Mouse (Mus musculus): ENCODE measurements around the gene Dclk1. TPM values are rescaled to one million over a fixed set of nuclear protein-coding genes. Genes with fewer than 3 reads are reported as not detected.
A peak's percentile ranks its signal among the peaks of the same experiment; 100 is the strongest.

Dclk1 gene
- polyA plus RNA-seq, 1 experiment from 2014 or later: 62.8 TPM

GRCm38 (mm10) chr3:55526470-55526869, 284.3 kb downstream of the Dclk1 start:
- 32% methylated on average over 3 of the region's 3 CpGs for WGBS
- no peak overlapping the region for H3K9ac ChIP-seq (replicated peaks)
- no peaks in the 10 kb centered on the region for H3K36me3 ChIP-seq
- no peaks in the 10 kb centered on the region for H3K9me3 ChIP-seq
- ATAC-seq (ENCODE audit: insufficient number of reproducible peaks, insufficient read depth, low FRiP score, low TSS enrichment, low read depth): no peak
- H3K27ac ChIP-seq: peak overlapping the region; percentile 51
- H3K27me3 ChIP-seq: no peaks in the 10 kb centered on the region
- peaks cover 88% of the 10 kb centered on the region for H3K4me1 ChIP-seq (replicated peaks)
- H3K4me2 ChIP-seq: no peak overlapping the region
- H3K4me3 ChIP-seq (replicated peaks): no peak overlapping the region

DNA sequence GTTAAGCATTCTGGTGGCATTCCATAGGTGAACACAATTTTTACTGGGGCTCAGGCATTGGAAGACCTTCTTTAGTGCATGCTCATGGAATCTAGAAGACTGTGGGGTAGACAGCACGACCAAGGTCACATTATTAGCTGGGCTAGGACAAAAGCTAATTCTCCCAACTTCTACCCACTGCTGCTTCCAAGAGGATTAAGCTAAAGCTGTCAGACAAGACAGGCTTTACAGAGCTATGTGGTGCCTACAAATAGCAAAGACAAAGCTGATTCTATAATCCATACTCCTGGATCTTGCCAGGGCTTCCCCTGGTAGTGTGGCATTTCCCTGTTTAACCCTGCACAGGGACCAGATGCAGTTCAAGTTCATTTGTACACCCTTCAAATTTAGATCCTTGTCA, 285.4 kb downstream of the Dclk1 start:
- Histone ChIP-seq H3K4me3 (replicated peaks) (no peak overlapping the region), H3K9ac (replicated peaks) (no peak overlapping the region), H3K27me3 (no peaks in the 10 kb centered on the region), H3K36me3 (no peaks in the 10 kb centered on the region), H3K4me1 (replicated peaks) (peaks cover 87% of the 10 kb centered on the region), H3K4me2 (no peak overlapping the region), H3K9me3 (no peaks in the 10 kb centered on the region), H3K27ac (no peak overlapping the region)
- ATAC-seq (ENCODE audit: insufficient number of reproducible peaks, insufficient read depth, low FRiP score, low TSS enrichment, low read depth): no peak
- 86% methylated on average over 1 of the region's 1 CpGs for WGBS

DNA sequence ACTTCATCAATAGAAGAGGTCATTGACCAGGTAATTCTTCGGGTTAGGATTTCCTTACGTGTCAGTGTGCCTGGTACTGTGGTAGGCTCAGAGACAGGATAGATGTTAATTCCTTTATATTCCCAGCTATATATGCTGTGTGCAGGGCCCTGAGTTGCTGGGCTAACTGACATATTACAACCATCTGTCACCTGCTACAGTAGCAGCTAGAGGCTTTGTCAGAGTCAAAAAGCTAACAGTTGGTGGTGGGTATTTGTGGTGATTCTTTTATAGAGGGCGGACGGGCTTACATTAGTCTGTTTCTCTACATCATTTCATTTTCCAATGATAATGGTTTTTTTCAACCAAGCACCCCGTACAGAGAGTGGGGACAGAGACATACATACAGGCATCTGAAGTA, 285.8 kb downstream of the Dclk1 start:
- no peaks in the 10 kb centered on the region for H3K27me3 ChIP-seq
- 90% methylated on average over 5 of the region's 5 CpGs for WGBS
- ATAC-seq (ENCODE audit: insufficient number of reproducible peaks, insufficient read depth, low FRiP score, low TSS enrichment, low read depth): no peak
- no peak overlapping the region for H3K9ac ChIP-seq (replicated peaks)
- H3K4me2 ChIP-seq: no peak overlapping the region
- no peak overlapping the region for H3K4me3 ChIP-seq (replicated peaks)
- H3K4me1 ChIP-seq (replicated peaks): peaks cover 88% of the 10 kb centered on the region
- no peaks in the 10 kb centered on the region for H3K36me3 ChIP-seq
- H3K9me3 ChIP-seq: no peaks in the 10 kb centered on the region
- H3K27ac ChIP-seq: no peak overlapping the region

DNA sequence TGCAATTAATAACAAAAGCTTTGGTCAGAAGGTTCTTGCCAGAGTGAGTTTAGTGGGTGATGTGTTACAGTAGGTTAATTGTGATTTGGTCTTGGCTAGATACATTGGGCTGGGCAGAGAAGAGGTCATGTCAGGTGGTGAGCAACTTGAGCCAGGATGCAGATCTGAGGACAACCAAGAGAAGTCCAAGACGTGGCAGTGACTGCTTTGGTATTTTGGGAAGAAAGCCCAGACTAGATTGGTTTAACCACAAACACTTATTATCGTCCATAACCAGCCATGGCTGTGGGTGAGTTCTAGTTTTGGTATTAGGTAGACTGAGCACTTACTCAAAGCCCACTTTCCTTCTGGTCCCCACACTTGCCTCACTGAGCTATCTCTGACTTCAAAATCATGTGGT, 287.2 kb downstream of the Dclk1 start:
- no peak overlapping the region for H3K4me2 ChIP-seq
- H3K4me1 ChIP-seq (replicated peaks): peaks cover 88% of the 10 kb centered on the region
- no peak overlapping the region for H3K4me3 ChIP-seq (replicated peaks)
- ATAC-seq (ENCODE audit: insufficient number of reproducible peaks, insufficient read depth, low FRiP score, low TSS enrichment, low read depth): no peak
- no peak overlapping the region for H3K27ac ChIP-seq
- H3K9me3 ChIP-seq: no peaks in the 10 kb centered on the region
- no peaks in the 10 kb centered on the region for H3K27me3 ChIP-seq
- H3K36me3 ChIP-seq: no peaks in the 10 kb centered on the region
- 88% methylated on average over 2 of the region's 2 CpGs for WGBS
- no peak overlapping the region for H3K9ac ChIP-seq (replicated peaks)

DNA sequence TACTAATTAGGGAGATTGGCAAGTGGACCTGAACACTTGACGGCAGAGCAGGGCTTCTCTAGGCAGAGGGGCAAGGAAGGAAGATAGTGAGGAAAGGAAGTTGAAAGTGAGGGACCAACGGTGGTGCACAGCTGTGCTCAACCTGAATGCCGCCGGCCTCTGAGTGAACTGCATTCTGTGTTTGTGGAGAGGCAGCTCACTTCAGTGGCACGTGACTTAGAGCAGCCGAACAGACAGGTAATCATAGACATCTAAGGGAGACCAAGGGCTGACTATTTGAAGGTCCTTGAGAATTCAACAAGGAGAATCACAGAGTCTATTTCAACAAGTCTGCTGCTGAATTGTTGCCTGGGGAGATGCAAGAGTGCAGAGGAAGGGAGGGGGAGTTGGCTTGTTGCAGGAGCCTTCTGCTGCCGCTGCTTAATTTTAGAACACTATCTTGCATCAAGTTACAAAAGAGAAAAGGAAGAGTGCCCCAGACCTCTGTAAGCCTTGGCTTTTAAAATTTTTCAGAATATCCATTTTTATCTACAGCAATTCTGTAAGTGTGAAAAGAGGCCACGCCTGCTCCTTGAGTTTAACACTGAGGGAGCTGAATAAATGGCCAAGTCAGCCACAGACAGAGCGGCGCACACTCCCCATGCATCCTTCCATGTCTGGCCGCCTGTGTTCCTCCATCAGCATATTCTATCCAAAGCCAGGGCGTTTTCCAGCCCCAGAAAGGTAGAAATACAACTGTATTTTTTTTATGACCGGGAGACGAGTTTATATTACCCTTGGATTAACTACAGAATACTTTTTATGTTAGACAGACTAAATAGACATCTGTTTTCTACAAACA, 289.3 kb downstream of the Dclk1 start:
- WGBS: 30% methylated on average over 14 of the region's 14 CpGs
- Histone ChIP-seq H3K27me3 (no peaks in the 10 kb centered on the region), H3K4me1 (replicated peaks) (peaks cover 88% of the 10 kb centered on the region), H3K4me2 (peak overlapping the region; percentile 28), H3K4me3 (replicated peaks) (no peak overlapping the region), H3K36me3 (no peaks in the 10 kb centered on the region), H3K27ac (peak overlapping the region; percentile 84), H3K9me3 (no peaks in the 10 kb centered on the region), H3K9ac (replicated peaks) (no peak overlapping the region)
- ATAC-seq (ENCODE audit: insufficient number of reproducible peaks, insufficient read depth, low FRiP score, low TSS enrichment, low read depth): 0 out of 2 replicates have a peak, but pooled peaks have one; percentile 58

- ATAC-seq (ENCODE audit: insufficient number of reproducible peaks, insufficient read depth, low FRiP score, low TSS enrichment, low read depth): no peak
- Histone ChIP-seq H3K4me2 (peak overlapping the region; percentile 26), H3K9me3 (no peaks in the 10 kb centered on the region), H3K4me3 (replicated peaks) (no peak overlapping the region), H3K9ac (replicated peaks) (no peak overlapping the region), H3K36me3 (no peaks in the 10 kb centered on the region), H3K27ac (peak overlapping the region; percentile 84), H3K27me3 (no peaks in the 10 kb centered on the region), H3K4me1 (replicated peaks) (peaks cover 88% of the 10 kb centered on the region)
- 20% methylated on average over 17 of the region's 17 CpGs for WGBS
Observed at GRCm38 (mm10) chr3:55532175-55532973, 290.2 kb downstream of the Dclk1 start.

- H3K9me3 ChIP-seq: no peaks in the 10 kb centered on the region
- H3K4me2 ChIP-seq: no peak overlapping the region
- H3K4me1 ChIP-seq (replicated peaks): peaks cover 86% of the 10 kb centered on the region
- H3K27ac ChIP-seq: peak overlapping the region; percentile 42; the same call in 1 of the 2 replicates
- no peak for ATAC-seq (ENCODE audit: insufficient number of reproducible peaks, insufficient read depth, low FRiP score, low TSS enrichment, low read depth)
- no peaks in the 10 kb centered on the region for H3K36me3 ChIP-seq
- no peaks in the 10 kb centered on the region for H3K27me3 ChIP-seq
- WGBS: 51% methylated on average over 9 of the region's 9 CpGs
- H3K9ac ChIP-seq (replicated peaks): no peak overlapping the region
- H3K4me3 ChIP-seq (replicated peaks): no peak overlapping the region
Observed at GRCm38 (mm10) chr3:55535591-55536200, 293.5 kb downstream of the Dclk1 start.

DNA sequence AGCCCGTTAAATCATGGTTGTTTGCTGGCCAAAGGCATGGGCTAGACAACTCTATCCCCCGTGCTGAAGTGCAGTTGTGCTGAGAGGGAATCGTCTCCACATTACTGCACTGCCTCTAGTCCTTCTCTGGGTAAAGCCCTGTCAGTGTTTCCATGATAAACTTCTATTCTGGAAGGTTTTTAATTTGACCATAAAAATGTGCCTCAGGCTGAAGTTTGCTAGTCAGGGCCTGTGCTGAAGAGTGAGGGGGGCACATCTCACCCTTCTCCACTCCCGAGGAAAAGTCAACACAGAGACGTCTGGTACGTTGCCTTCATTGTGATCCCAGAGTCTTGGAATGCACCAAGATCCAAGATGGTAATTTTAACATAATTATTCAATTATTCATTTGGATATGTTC, 294.7 kb downstream of the Dclk1 start:
- WGBS: 9% methylated on average over 6 of the region's 6 CpGs
- Histone ChIP-seq H3K27ac (peak overlapping the region; percentile 79), H3K36me3 (no peaks in the 10 kb centered on the region), H3K4me2 (no peak overlapping the region), H3K9me3 (no peaks in the 10 kb centered on the region), H3K27me3 (no peaks in the 10 kb centered on the region), H3K4me3 (replicated peaks) (no peak overlapping the region), H3K4me1 (replicated peaks) (peaks cover 78% of the 10 kb centered on the region), H3K9ac (replicated peaks) (no peak overlapping the region)
- ATAC-seq (ENCODE audit: insufficient number of reproducible peaks, insufficient read depth, low FRiP score, low TSS enrichment, low read depth): peak; percentile 32; the same call in 1 of the 2 replicates

- peak overlapping the region; percentile 54 for H3K27ac ChIP-seq
- WGBS: 12% methylated on average over 5 of the region's 5 CpGs
- H3K36me3 ChIP-seq: no peaks in the 10 kb centered on the region
- no peak overlapping the region for H3K9ac ChIP-seq (replicated peaks)
- H3K27me3 ChIP-seq: no peaks in the 10 kb centered on the region
- H3K9me3 ChIP-seq: no peaks in the 10 kb centered on the region
- no peak overlapping the region for H3K4me2 ChIP-seq
- no peak overlapping the region for H3K4me3 ChIP-seq (replicated peaks)
- peaks cover 78% of the 10 kb centered on the region for H3K4me1 ChIP-seq (replicated peaks)
- no peak for ATAC-seq (ENCODE audit: insufficient number of reproducible peaks, insufficient read depth, low FRiP score, low TSS enrichment, low read depth)
Observed at GRCm38 (mm10) chr3:55537714-55538113, 295.6 kb downstream of the Dclk1 start.

DNA sequence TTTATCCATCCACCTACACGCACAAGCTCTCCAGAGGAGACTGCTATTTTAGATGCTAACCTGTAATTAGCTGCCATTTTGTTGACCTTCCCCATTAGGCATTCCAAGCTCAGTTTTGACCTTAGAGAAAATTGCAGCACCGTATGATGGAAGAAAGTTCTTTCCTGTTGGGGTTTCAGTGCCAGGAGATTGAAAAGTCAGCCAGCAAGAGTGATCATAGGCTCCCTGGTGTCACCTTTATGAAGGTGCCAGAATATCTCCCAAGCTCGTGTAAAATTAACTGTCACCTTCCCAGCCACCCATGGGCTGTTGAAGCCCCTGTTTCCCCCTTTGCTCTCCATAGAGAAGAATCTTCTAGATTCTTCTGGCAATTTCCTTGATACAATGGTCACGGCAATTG, 297.2 kb downstream of the Dclk1 start:
- 0 out of 2 replicates have a peak overlapping the region, but pooled peaks have one; percentile 59 for H3K27ac ChIP-seq

DNA sequence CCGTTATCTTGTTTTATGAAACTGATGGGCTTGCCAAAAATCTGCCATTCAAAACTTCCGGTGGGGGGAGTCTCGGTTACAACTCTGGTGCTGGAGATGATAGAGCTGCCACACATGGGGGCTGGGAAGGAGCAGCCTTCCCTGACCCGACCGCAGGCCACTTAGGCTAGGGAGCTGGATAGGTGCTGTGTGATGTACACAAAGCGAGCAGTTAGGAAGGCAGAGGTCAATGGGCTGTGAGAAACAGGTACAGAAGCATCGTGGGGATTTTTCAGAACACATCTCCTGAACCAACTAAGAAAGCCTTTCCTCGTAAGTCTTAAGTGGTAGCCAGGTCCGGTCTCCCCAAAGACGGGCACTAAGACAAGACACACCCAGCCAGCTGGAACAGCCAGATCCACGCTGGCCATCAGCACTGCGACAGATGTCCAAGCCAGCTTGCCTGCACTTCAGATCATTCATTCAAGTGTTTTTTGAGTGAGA, 297.7 kb downstream of the Dclk1 start:
- Histone ChIP-seq H3K4me3 (replicated peaks) (no peak overlapping the region), H3K9me3 (no peaks in the 10 kb centered on the region), H3K4me2 (no peak overlapping the region), H3K27ac (0 out of 2 replicates have a peak overlapping the region, but pooled peaks have one; percentile 59), H3K36me3 (no peaks in the 10 kb centered on the region), H3K9ac (replicated peaks) (no peak overlapping the region), H3K27me3 (0 out of 2 replicates have a peak, but pooled peaks cover 3% of the 10 kb centered on the region), H3K4me1 (replicated peaks) (peaks cover 78% of the 10 kb centered on the region)
- 76% methylated on average over 12 of the region's 12 CpGs for WGBS
- ATAC-seq (ENCODE audit: insufficient number of reproducible peaks, insufficient read depth, low FRiP score, low TSS enrichment, low read depth): no peak

More for the DNA sequence above, 297.2 kb downstream of the Dclk1 start:
- H3K4me2 ChIP-seq: no peak overlapping the region
- H3K27me3 ChIP-seq: 0 out of 2 replicates have a peak, but pooled peaks cover 3% of the 10 kb centered on the region
- H3K4me3 ChIP-seq (replicated peaks): no peak overlapping the region
- H3K36me3 ChIP-seq: no peaks in the 10 kb centered on the region
- peaks cover 78% of the 10 kb centered on the region for H3K4me1 ChIP-seq (replicated peaks)
- 39% methylated on average over 4 of the region's 4 CpGs for WGBS
- H3K9ac ChIP-seq (replicated peaks): no peak overlapping the region
- no peaks in the 10 kb centered on the region for H3K9me3 ChIP-seq
- ATAC-seq (ENCODE audit: insufficient number of reproducible peaks, insufficient read depth, low FRiP score, low TSS enrichment, low read depth): no peak
